Mouse (Mus musculus) gastrocnemius, postnatal 36 days (tissue): ENCODE results near the gene Foxr1. TPM values are rescaled to one million over a fixed set of nuclear protein-coding genes. Genes with fewer than 3 reads are reported as not detected.

ENCODE experiments used
- DNase-seq, 2 experiments: peaks; one replicate each; pipeline ENCODE4 v3.0.0; 2022
- intact Hi-C: fragments of 180-260 bp; cut with DNase I; formaldehyde crosslinking; loops from one replicate; pipeline ENCODE4 v1.15.1; 2025
- long read RNA-seq, 2 experiments: library from polyadenylated mRNA; stranded (forward); transcript quantifications; one replicate each; pipeline ENCODE4 v2.0.0; 2021
- total RNA-seq, 2 experiments: library from RNA; stranded (reverse); gene quantifications; 2 replicates each; pipeline ENCODE4 v1.2.3; 2021

Foxr1 gene
- total RNA-seq: not detected
- long read RNA-seq, experiment 1: 0 reads
- long read RNA-seq, experiment 2: 0 reads

GRCm38 (mm10) chr9:44440961-44441360 is at the start of gene Foxr1:
Foxr1 (minus strand) TSS chr9:44441136.
- no peak for DNase-seq
- intact Hi-C loops: no loop called here

GRCm38 (mm10) chr9:44490086-44490967 is 49.4 kb upstream of the Foxr1 start:
- intact Hi-C loops: no loop called here
- peak in 1 of 2 experiments; percentile 22 for DNase-seq

DNA sequence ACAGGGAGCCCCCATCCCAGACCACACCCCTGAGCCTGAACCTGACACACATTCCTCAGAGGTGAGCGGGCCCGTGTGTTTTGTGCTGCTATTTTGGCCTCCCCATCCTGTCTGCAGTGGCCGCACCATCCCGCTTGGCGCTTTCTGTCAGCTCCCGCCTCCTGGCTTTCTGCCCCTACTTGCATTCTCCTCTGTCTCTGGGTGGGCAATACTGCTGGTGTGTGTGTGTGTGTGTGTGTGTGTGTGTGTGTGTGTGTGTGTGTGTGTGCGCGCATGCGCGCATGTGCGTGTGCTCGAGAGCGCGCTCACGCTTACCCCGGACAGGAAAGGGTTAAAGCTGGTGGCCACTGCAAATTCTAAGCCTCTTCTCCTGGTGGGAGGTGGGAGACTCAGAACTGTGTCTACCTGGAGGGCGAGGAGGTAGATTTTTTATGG is 48.7 kb upstream of the Foxr1 start:
- intact Hi-C loops: no loop called here
- no peak for DNase-seq

- intact Hi-C loops: no loop called here
- peak in 1 of 2 experiments; percentile 33 for DNase-seq
These were observed 48.0 kb upstream of the Foxr1 start for GRCm38 (mm10) chr9:44488855-44489381.

DNA sequence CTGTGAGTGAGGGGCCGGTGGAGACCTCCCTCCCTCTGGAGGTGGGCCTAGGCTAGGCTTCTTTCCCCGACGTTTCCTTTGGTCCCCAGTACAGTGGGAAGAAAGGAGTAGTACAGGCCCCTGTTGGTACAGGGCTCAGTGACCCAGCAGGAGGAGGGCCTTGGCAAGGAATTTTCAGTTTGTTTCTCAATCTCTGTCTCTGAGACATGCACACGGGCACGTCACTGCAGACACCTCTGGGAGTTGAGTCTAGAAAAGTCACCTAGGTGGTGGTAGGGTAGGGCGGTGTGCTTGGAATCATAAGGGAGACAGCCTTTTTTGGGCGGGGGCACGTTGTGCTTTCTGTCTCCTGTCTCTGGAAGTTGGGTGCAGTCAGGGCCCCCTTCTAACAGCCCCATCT is 47.5 kb upstream of the Foxr1 start:
- intact Hi-C loops: no loop called here
- peak in 1 of 2 experiments; percentile 13 for DNase-seq

DNA sequence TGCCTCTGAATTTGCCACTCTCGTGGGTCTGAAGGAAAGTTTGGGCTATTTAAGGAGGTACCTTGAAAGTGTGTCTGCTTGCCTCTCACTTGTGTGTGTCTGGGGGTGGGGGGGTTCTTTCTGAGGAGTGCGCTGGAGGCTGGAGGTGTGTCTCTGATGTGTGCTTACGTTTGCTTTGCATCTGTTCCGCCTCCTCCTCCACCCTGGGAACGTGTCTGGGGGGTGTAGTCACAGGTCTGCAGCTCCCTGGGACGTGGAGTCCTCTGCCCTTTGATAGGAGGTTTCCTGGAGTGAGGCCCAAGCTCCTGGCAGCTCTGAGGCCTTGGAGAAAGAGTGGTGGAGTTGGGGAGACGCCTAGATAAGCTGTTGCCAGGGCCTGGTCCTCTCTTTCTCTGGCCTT is 46.5 kb upstream of the Foxr1 start:
- peak; percentile 77 to 80 for DNase-seq
- intact Hi-C loops: no loop called here

DNA sequence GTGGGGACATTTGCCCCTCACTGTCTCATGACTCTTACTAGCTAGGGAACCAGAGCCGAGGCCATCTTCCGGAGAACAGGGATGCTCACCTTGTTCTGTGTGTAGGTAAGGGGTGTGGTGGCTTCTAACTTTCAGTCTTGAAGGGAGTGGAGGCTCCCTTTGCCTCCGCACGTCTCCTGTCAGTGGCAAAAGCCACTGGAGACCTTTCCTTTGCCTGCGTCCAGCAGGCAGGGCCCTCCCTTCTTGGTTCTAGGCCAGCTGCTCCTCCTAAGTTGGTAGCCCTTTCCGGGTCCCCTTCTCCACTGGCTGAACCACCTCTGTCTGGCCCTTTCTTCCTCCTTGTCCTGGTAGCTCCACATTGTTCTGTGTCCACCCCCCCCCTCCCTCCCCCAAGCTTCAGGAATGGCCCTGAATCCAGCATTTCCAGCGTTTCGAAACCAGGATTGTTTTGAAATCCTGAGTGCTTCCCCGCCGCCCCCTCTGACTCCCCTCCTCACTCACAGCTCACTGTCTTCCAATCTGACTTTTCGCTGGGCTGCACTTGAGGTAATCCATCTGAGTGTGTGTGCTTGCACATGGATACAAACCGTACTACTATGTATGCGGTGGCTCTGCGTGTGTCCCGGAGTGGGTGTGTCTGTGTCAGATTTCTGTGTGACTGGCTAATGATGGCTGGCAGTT is 45.9 kb upstream of the Foxr1 start:
- DNase-seq: peak in 1 of 2 experiments; percentile 42
- intact Hi-C loops: no loop called here

DNA sequence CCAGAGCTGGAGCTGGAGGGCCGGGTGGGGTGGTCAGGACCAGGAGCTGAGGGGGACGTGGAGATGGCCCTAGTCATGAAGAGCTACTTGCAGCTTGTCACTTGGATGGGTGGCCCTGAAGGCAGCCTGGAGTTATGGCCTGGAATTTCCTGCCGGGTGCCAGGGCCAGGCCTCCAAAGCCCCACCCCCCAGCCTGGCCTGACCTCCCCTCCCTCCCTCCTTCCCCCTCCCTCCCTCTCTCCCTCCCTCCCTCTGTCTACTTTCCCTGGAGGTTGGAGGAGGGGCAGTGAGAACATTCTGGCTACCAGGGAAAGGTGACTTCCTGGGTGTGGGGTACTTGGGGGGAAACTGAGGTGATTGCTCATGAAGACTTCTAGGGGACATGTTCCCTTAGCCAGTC is 45.4 kb upstream of the Foxr1 start:
- no peak for DNase-seq
- intact Hi-C loops: no loop called here

- intact Hi-C loops: no loop called here
- no peak for DNase-seq
These were observed 44.7 kb upstream of the Foxr1 start for GRCm38 (mm10) chr9:44485516-44486161.

DNA sequence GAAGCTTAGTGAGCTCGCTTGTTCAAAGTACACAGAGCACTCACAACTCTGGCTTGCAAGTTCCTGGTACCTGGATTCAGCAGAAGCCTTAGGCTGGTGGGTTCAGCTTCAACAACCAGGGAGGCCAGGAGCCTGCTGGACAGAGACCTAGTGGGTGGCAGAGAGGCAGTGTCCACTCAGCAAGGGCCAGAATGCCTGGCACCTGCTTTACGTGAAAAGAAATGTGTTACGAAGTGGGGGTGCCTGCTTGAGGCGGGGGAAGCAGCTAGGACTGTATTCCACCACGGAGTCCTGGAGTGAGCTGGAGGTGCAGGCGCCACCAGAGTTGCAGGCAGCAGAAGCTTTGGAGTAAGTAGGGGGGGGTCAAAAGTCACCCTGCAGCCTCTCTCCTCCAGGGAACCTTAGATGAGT is 44.2 kb upstream of the Foxr1 start:
- intact Hi-C loops: no loop called here
- DNase-seq: no peak

DNA sequence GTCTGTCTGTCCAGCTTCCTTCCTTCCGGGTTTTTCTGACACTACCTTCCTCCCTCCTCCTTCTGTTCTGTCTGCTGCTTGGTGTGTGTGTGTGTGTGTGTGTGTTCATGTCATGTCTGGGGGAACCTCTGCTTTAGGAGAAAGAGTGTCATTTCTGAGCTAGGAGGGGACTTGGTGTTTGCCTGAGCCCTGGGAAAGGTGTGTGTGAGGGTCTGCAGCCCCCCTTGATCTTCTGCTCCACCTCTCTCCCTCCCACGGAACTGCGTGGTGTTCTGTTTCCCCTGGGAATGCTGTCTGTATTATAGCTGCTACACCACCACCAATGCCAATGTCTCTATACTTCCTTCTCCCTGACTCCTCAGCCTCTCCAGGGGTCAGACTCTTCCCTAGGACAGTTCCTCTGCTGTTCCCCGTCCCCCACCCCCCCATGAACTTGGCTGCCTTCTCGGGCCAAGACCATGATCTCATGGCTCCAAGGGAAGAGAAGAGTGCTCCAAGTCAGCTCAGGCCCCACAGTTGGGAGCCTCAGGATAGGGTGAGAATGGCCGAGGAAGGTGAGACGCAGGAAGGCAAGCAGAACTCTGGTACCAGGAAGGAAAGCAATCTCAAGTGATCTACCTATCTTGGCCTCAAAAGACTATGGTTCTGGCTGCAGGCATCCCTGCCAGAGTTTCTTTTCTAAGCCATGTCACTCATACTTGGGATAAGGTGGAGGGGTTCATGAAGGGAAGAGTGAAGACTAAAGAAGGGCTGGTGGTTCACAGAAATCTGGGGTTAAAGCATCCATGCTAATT is 43.6 kb upstream of the Foxr1 start:
- no peak for DNase-seq
- intact Hi-C loops: no loop called here

- intact Hi-C loops: loop anchor here (2.0 kb wide), 1 partner anchor 15 kb away; no protein-coding TSS in a partner anchor
- peak; percentile 59 to 63 for DNase-seq
These were observed 42.6 kb upstream of the Foxr1 start for GRCm38 (mm10) chr9:44483510-44484044.

DNA sequence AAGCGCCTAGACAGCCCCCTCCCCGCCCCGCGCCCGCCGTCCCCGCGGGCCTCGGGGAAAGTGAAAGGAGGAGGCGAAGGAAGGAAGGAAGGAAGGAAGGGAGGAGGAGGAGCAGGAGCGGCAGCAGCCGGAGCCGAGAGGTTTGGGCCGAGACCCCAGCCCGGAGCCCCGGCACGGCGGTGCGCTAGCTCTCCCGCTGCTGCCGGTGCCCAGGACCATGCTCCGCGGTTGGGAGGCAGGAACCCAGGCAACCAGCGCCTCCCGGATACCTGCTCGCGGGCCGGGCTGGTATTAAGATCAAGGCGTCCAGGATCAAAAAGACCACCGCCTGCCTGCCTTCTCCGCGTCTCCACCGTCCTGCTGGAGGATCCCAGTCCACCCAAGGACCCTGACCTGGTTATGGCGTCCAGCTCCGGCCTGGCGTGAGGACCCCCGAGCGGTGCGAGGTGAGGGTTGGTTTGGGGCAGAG is 42.1 kb upstream of the Foxr1 start:
- intact Hi-C loops: loop anchor here (2.0 kb wide), 1 partner anchor 16 kb away; no protein-coding TSS in a partner anchor
- no peak for DNase-seq

GRCm38 (mm10) chr9:44482552-44482951 is 41.6 kb upstream of the Foxr1 start, which contains the start of gene Bcl9l:
Bcl9l (plus strand) TSS chr9:44482825.
- DNase-seq: peak; percentile 86 to 92
- intact Hi-C loops: loop anchor here (2.0 kb wide), 1 partner anchor 16 kb away; no protein-coding TSS in a partner anchor

- intact Hi-C loops: loop anchor here (2.0 kb wide), 1 partner anchor 17 kb away; no protein-coding TSS in a partner anchor
- no peak for DNase-seq
These were observed 41.2 kb upstream of the Foxr1 start for GRCm38 (mm10) chr9:44482112-44482511.

- intact Hi-C loops: no loop called here
- peak; percentile 87 to 88 for DNase-seq
These were observed 38.9 kb upstream of the Foxr1 start for GRCm38 (mm10) chr9:44479628-44480428.

GRCm38 (mm10) chr9:44478959-44479605 is 38.1 kb upstream of the Foxr1 start:
- DNase-seq: peak; percentile 76 to 83
- intact Hi-C loops: no loop called here
